Mouse (Mus musculus) ES-E14 (cell line): ENCODE data around the gene Nhlrc4. TPM values are rescaled to one million over a fixed set of nuclear protein-coding genes. Genes with fewer than 3 reads are reported as not detected.
A peak's percentile ranks its signal among the peaks of the same experiment; 100 is the strongest.

Experiments
- DNase-seq: peaks from one replicate; pipeline ENCODE4 v3.0.0-alpha.2; 2013; ENCODE audit warnings: low read depth, low spot score
- H3K27ac ChIP-seq: 2 replicates; pipeline ENCODE4 v1.5.1; 2012; ENCODE audit warnings: low read depth, mild to moderate bottlenecking, low read length, moderate library complexity, mixed read lengths; ENCODE audit not compliant: poor library complexity, insufficient read depth, severe bottlenecking
- H3K36me3 ChIP-seq: 2 replicates; pipeline ENCODE4 v1.6.1; 2012; ENCODE audit warnings: mild to moderate bottlenecking, low read length, moderate library complexity, mixed read lengths; ENCODE audit not compliant: control insufficient read depth, poor library complexity, insufficient read depth, severe bottlenecking
- H3K4me1 ChIP-seq, 2 experiments: fragments of 150-350 bp in 1 of 2; sonication (generic) in 1 of 2; 2 replicates each; pipeline ENCODE4 v1.6.1; 2012; ENCODE audit warnings: low read length in 2 of 2, mild to moderate bottlenecking in 1 of 2, mixed read lengths in 1 of 2; ENCODE audit not compliant: control insufficient read depth in 2 of 2, insufficient read depth in 2 of 2, poor library complexity in 1 of 2
- H3K4me3 ChIP-seq, 2 experiments: fragments of 150-350 bp in 1 of 2; sonication (generic) in 1 of 2; 2 replicates each; pipeline ENCODE4 v1.5.1; 2012; ENCODE audit warnings: low read length in 2 of 2, low read depth in 1 of 2, mild to moderate bottlenecking in 1 of 2, mixed read lengths in 1 of 2; ENCODE audit not compliant: insufficient read depth in 1 of 2, poor library complexity in 1 of 2, severe bottlenecking in 1 of 2
- H3K9ac ChIP-seq: 2 replicates; pipeline ENCODE4 v1.6.1; 2012; ENCODE audit warnings: low read depth, mild to moderate bottlenecking, low read length, mixed read lengths; ENCODE audit not compliant: poor library complexity, insufficient read depth, severe bottlenecking
- H3K9me3 ChIP-seq: fragments of 150-350 bp; sonication (generic); 2 replicates; pipeline ENCODE4 v1.6.1; 2012; ENCODE audit warnings: low read depth, mild to moderate bottlenecking, low read length; ENCODE audit not compliant: control insufficient read depth, insufficient read depth
- CHD2 ChIP-seq: IDR thresholded peaks from 2 replicates; pipeline ENCODE4 v1.6.1; 2014; ENCODE audit warnings: mild to moderate bottlenecking, low read depth, low read length, inconsistent platforms
- HCFC1 ChIP-seq: IDR thresholded peaks from 2 replicates; pipeline ENCODE4 v1.6.1; 2012; ENCODE audit warnings: low read length, inconsistent platforms, borderline replicate concordance; ENCODE audit not compliant: insufficient read depth
- MAFK ChIP-seq: IDR thresholded peaks from 2 replicates; pipeline ENCODE4 v1.6.1; 2014; ENCODE audit warnings: mild to moderate bottlenecking, low read depth, low read length, inconsistent platforms; ENCODE audit not compliant: insufficient read depth
- ZC3H11A ChIP-seq: IDR thresholded peaks from 2 replicates; pipeline ENCODE4 v1.6.1; 2012; ENCODE audit warnings: low read depth, mild to moderate bottlenecking, inconsistent platforms, low read length, borderline replicate concordance
- ZNF384 ChIP-seq: IDR thresholded peaks from 2 replicates; pipeline ENCODE4 v1.6.1; 2012; ENCODE audit warnings: low read depth, low read length, inconsistent platforms
- in situ Hi-C, 2 experiments: fragments of 600-800 bp; cut with MboI; formaldehyde crosslinking; loops; one replicate each; pipeline ENCODE4 v1.15.1; 2025; ENCODE audit warnings: low sequenced_read_pairs in 2 of 2, inconsistent platforms in 1 of 2; ENCODE audit not compliant: unreplicated experiment in 2 of 2
- total RNA-seq: library from RNA; depleted of rRNA; stranded (reverse); fragments of 300-350 nt; gene quantifications from 2 replicates; pipeline ENCODE4 v1.2.3, GENCODE M21; 2012

The Nhlrc4 gene
- total RNA-seq, 1 experiment: 0.18 TPM

DNA sequence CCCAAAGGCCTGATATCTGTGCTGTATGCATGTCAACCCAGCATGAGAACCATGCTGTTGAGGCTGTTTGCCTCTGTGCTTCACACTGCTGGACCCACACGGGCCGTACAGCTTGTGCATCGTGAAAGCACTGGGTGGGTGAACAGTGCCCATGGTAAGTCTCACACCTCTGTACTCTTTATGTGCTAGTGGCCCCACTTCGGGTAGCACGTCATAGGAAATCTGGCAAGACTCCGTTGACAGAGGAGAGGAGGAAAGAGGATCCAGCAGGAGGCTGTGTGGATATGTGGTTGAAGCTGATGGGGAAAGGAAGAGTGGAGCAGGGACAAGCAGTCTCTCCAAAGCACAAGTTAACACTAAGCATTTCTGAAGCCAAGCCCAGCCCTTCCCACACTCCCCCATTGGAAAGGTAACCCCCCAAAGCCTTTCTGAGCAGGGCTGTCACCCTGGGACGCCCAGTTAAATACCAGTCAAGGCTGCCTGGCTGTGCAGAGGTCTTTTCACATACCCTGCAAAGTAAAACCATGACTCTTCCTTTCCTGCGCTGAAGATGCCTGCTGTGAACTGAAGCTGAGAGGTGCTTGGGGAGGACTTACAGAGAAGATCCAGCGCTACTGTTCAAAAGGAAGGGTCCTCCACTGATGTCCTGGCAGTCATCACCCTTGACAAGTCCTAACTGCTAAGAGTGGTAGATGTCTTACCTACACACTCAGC is 26.6 kb downstream of the Nhlrc4 start:
- Histone ChIP-seq H3K36me3 (peaks cover 1% of the 10 kb centered on the region; the same call in 1 of the 2 replicates), H3K27ac (no peak overlapping the region), H3K9me3 (no peaks in the 10 kb centered on the region), H3K4me3 (peak overlapping the region; percentile 95 to 97), H3K4me1 (peaks cover 0 to 3% of the 10 kb centered on the region in 2 experiments; a peak in 1 of 4 replicates), H3K9ac (peak overlapping the region; percentile 92)
- in situ Hi-C loops: no loop called here
- TF ChIP-seq ZNF384 (no peak), CHD2 (no peak), HCFC1 (no peak), ZC3H11A (no peak), MAFK (no peak)
- no peak for DNase-seq

DNA sequence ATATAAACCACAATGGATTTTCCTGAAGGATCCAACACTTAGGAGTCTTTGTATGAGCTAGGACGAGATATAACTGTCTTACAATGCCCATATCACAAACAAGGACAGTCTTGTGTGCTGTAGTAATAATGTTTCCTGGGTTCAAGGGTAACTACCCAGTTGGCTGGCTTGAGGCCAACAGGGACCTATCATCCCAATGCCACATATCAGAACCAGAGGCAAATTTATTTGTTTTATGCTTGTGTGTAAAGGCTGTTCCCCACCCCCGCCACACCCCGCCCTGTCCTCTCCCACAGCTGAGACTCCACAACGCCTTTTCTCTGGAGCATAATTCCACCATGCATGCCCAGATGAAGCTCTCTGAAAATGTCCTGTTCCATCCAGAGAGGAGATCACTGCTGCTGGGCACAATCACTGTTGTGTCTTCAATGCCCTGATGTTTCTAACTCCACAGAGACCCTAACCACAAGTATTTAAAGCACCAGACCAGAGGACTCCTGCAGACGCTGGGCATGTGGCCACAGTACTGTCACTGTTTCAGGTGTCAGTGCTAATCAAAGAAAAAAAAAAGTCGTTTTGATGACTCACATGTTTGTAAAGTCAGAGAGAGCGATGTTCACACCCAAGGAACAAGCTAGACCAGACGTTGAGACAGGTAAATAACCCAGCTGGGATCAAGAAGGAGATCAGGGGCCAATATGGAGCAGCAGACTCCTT is 27.7 kb downstream of the Nhlrc4 start:
- Histone ChIP-seq H3K9ac (no peak overlapping the region), H3K9me3 (no peaks in the 10 kb centered on the region), H3K4me1 (peaks cover 0 to 3% of the 10 kb centered on the region in 2 experiments; a peak in 1 of 4 replicates), H3K4me3 (no peak overlapping the region), H3K36me3 (peaks cover 1% of the 10 kb centered on the region; the same call in 1 of the 2 replicates), H3K27ac (no peak overlapping the region)
- TF ChIP-seq ZC3H11A: no peak
- no peak for TF ChIP-seq ZNF384
- no peak for DNase-seq
- in situ Hi-C loops: no loop called here

DNA sequence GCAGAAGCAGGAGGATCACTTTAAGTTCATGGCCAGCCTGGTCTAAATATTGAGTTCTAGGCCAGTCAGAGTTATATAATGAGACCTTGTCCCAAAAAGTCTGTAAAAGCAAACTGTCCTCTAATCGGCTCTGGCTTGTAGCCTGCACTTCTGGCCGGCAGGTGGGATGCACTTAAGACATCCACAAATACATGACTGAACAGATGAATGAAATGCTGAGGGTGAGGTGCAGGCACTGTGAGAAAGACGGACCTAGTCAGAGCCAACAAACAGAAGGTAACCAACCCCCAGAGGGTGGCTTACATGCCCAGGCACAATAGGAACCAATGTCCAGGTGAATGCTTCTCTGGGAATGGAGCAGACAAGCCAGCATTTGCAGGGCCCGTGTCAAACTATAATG is 30.5 kb downstream of the Nhlrc4 start:
- no peaks in the 10 kb centered on the region for H3K9me3 ChIP-seq
- H3K4me1 ChIP-seq: peaks cover 2 to 3% of the 10 kb centered on the region in 2 experiments; a peak in 2 of 4 replicates
- H3K27ac ChIP-seq: no peak overlapping the region
- H3K9ac ChIP-seq: no peak overlapping the region
- no peak for TF ChIP-seq HCFC1
- no peak for TF ChIP-seq CHD2
- no peak for DNase-seq
- no peak overlapping the region for H3K4me3 ChIP-seq
- in situ Hi-C loops: no loop called here
- H3K36me3 ChIP-seq: peaks cover 1% of the 10 kb centered on the region; the same call in 1 of the 2 replicates

GRCm38 (mm10) chr17:25913877-25914275 is 30.9 kb downstream of the Nhlrc4 start:
- TF ChIP-seq CHD2: no peak
- TF ChIP-seq ZC3H11A: no peak
- TF ChIP-seq ZNF384: no peak
- no peak for TF ChIP-seq HCFC1
- no peak for TF ChIP-seq MAFK
- in situ Hi-C loops: no loop called here
- Histone ChIP-seq H3K9me3 (no peaks in the 10 kb centered on the region), H3K27ac (no peak overlapping the region), H3K9ac (no peak overlapping the region), H3K36me3 (peaks cover 1% of the 10 kb centered on the region; the same call in 1 of the 2 replicates), H3K4me3 (no peak overlapping the region), H3K4me1 (peaks cover 2 to 3% of the 10 kb centered on the region in 2 experiments; a peak in 2 of 4 replicates)
- no peak for DNase-seq
